Mouse (Mus musculus): ENCODE results near the gene Kif28. TPM values are rescaled to one million over a fixed set of nuclear protein-coding genes. Genes with fewer than 3 reads are reported as not detected.

Kif28 gene
- polyA plus RNA-seq (2012; rRNA removed), result 0.06 TPM in 1 of 2 replicates, not detected in the other

DNA sequence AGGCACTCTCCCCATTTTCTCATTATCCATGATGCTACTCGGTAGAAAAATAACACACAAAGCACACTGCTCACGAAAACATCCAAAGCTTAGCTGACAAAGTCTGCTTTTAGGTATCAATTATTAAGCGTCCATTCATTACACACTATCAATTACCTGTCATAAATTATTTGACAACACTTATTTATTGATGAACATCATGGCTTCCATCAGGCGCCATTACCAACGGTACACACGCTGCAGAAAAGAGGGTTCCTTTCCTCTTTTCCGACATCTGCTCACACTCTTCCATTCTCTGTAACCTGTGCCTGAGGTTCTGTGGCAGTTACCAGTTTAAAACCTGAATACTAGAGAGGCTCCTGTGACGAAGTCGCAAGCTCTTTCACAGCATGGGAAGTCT, at the start of gene Kif28:
TSS of gene Kif28 (minus strand) at position 101 of the 400 bp plus-strand sequence.

DNA sequence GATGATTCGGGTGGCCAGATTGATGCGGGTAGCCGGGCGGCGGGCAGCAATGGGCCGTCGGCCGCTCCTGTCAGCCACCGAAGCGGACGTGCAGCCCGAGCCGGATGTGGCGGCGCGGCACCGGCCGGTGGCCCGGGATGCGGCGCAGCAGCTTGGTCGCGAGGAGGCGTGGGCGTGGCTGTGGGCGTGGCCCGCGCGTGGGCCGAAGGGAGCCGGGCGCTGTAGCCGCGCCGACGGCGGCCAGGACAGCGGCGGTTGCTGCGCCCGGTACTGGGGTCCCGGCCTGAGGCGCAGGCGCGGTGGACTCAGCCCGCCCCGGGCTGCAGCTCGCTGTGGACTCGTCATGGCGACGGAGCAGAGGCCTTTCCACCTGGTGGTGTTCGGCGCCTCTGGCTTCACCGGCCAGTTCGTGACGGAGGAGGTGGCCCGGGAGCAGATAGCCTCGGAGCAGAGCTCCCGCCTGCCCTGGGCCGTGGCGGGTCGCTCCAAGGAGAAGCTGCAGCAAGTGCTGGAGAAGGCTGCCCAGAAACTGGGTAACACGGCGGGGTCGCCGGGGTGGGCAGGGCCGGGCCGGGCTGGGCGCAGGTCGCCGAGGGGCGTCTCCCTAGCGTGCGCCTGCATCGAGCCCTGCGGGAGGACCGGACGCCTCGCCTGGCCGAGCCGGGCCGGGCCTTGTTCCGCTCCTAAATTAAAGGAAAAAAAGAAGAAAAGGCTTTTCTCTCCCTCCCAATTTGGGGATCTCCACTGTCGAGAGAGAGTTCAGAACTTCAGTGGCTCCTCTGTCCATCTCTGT, 76.9 kb downstream of the Kif28 start, which contains the start of gene Sccpdh:
TSS of gene Sccpdh (plus strand) at position 198 of the 793 bp plus-strand sequence.

Other genes starting within 250 kb of the Kif28 start
- gene Smyd3, start 227.2 kb downstream of the Kif28 start, polyA plus RNA-seq (2012; rRNA removed), result 3.0 and 3.1 TPM in 2 replicates
- gene Tfb2m, start 199.0 kb downstream of the Kif28 start, polyA plus RNA-seq (2012; rRNA removed), result 6.2 and 9.1 TPM in 2 replicates
- 17.8 and 19.9 TPM in 2 replicates for gene Cnst, start 198.9 kb downstream of the Kif28 start, polyA plus RNA-seq (2012; rRNA removed)
- gene Sccpdh, start 77.1 kb downstream of the Kif28 start, polyA plus RNA-seq (2012; rRNA removed), result 9.0 and 10.2 TPM in 2 replicates
- not detected in 2 replicates for gene Gm10518, start 58.1 kb upstream of the Kif28 start, polyA plus RNA-seq (2012; rRNA removed)
- 6.3 TPM in 2 replicates for gene Ahctf1, start 58.4 kb upstream of the Kif28 start, polyA plus RNA-seq (2012; rRNA removed)
- gene Cdc42bpa, start 215.2 kb upstream of the Kif28 start, polyA plus RNA-seq (2012; rRNA removed), result 21.1 and 23.8 TPM in 2 replicates

Data from ovary, adult 2 months (tissue).